Mouse (Mus musculus) left cerebral cortex, postnatal 4 days (tissue): ENCODE data around the gene Tifa. TPM values are rescaled to one million over a fixed set of nuclear protein-coding genes. Genes with fewer than 3 reads are reported as not detected.
"Not testable (repeated sequence)": the region's sequence is repeated elsewhere in the genome, so short reads cannot be mapped to it uniquely, and the experiment has no call there.

Experiments
- DNase-seq: peaks from one replicate; pipeline ENCODE4 v3.0.0-alpha.2; 2022
- intact Hi-C: fragments of 180-260 bp; cut with DNase I; formaldehyde crosslinking; loops from one replicate; pipeline ENCODE4 v1.15.1; 2025
- total RNA-seq, 2 experiments: library from RNA; stranded (reverse); gene quantifications; 2 replicates each; pipeline ENCODE4 v1.2.3; 2021

Tifa gene
- total RNA-seq, 2 experiments from 2014 or later: 1.6 to 2.1 TPM

GRCm38 (mm10) chr3:127783680-127784079 lies 5.9 kb upstream of the Tifa start:
- intact Hi-C loops, DNase-seq: not testable (repeated sequence)

- intact Hi-C loops: no loop called here
- DNase-seq: no peak
These were observed 2.6 kb upstream of the Tifa start for GRCm38 (mm10) chr3:127787032-127787431.

- DNase-seq: no peak
- intact Hi-C loops: no loop called here
These were observed 1.6 kb upstream of the Tifa start for GRCm38 (mm10) chr3:127788038-127788437.

- intact Hi-C loops: no loop called here
- DNase-seq: no peak
These were observed 686 bp upstream of the Tifa start for GRCm38 (mm10) chr3:127788919-127789318.

- intact Hi-C loops: no loop called here
- DNase-seq: peak; percentile 48
These were observed 840 bp downstream of the Tifa start for GRCm38 (mm10) chr3:127790234-127791055.

GRCm38 (mm10) chr3:127791056-127791483 lies 1.5 kb downstream of the Tifa start:
- intact Hi-C loops: no loop called here
- DNase-seq: no peak

- intact Hi-C loops: no loop called here
- no peak for DNase-seq
These were observed 2.3 kb downstream of the Tifa start for GRCm38 (mm10) chr3:127791595-127792561.

- no peak for DNase-seq
- intact Hi-C loops: no loop called here
These were observed 3.4 kb downstream of the Tifa start for GRCm38 (mm10) chr3:127793022-127793421.

GRCm38 (mm10) chr3:127795762-127796161 lies 6.2 kb downstream of the Tifa start:
- DNase-seq: no peak
- intact Hi-C loops: no loop called here

- no peak for DNase-seq
- intact Hi-C loops: no loop called here
These were observed 6.7 kb downstream of the Tifa start for GRCm38 (mm10) chr3:127796271-127796670.

GRCm38 (mm10) chr3:127801162-127801561 lies 11.6 kb downstream of the Tifa start:
- intact Hi-C loops: no loop called here
- no peak for DNase-seq

- DNase-seq: no peak
These were observed 13.2 kb downstream of the Tifa start for GRCm38 (mm10) chr3:127802814-127803213.

GRCm38 (mm10) chr3:127804439-127804838 lies 14.8 kb downstream of the Tifa start:
- DNase-seq: no peak
- intact Hi-C loops: no loop called here

More at GRCm38 (mm10) chr3:127802814-127803213, 13.2 kb downstream of the Tifa start:
- intact Hi-C loops: no loop called here

GRCm38 (mm10) chr3:127805071-127805470 lies 15.5 kb downstream of the Tifa start:
- DNase-seq: no peak
- intact Hi-C loops: no loop called here

- intact Hi-C loops: no loop called here
These were observed 16.4 kb downstream of the Tifa start for GRCm38 (mm10) chr3:127805991-127806390.

GRCm38 (mm10) chr3:127807846-127808245 lies 18.2 kb downstream of the Tifa start:
- intact Hi-C loops: no loop called here
- DNase-seq: no peak

More at GRCm38 (mm10) chr3:127805991-127806390, 16.4 kb downstream of the Tifa start:
- DNase-seq: no peak

GRCm38 (mm10) chr3:127809103-127809502 lies 19.5 kb downstream of the Tifa start:
- intact Hi-C loops: no loop called here

GRCm38 (mm10) chr3:127817120-127817683 lies 27.6 kb downstream of the Tifa start:
- no peak for DNase-seq
- intact Hi-C loops: no loop called here

More at GRCm38 (mm10) chr3:127809103-127809502, 19.5 kb downstream of the Tifa start:
- no peak for DNase-seq

- intact Hi-C loops: no loop called here
- DNase-seq: no peak
These were observed 29.4 kb downstream of the Tifa start for GRCm38 (mm10) chr3:127818694-127819663.

GRCm38 (mm10) chr3:127820400-127820799 lies 30.8 kb downstream of the Tifa start:
- intact Hi-C loops: no loop called here
- DNase-seq: no peak
